Mouse (Mus musculus) common myeloid progenitor, adult 5-6 weeks (primary cell): ENCODE data around the gene Pdx1. TPM values are rescaled to one million over a fixed set of nuclear protein-coding genes. Genes with fewer than 3 reads are reported as not detected.

Experiments used
- ATAC-seq: replicated peaks from 2 replicates; pipeline ENCODE4 v1.8.0; 2016; ENCODE audit warnings: low read depth, mild to moderate bottlenecking, moderate TSS enrichment, inconsistent platforms; ENCODE audit not compliant: poor library complexity, severe bottlenecking
- total RNA-seq: library from RNA; stranded (forward); fragments of 200-1000, 187-1606 nt; gene quantifications from 2 replicates; pipeline ENCODE4 v1.2.3, GENCODE M21; 2017

Pdx1 gene
- total RNA-seq, result not detected in 2 replicates

GRCm38 (mm10) chr5:147269926-147270672 lies at the start of gene Pdx1:
Gene Pdx1, plus strand, starts transcription at chr5:147269959.
- ATAC-seq, result peak; percentile 45

GRCm38 (mm10) chr5:147227354-147228112 lies 42.2 kb upstream of the Pdx1 start:
- ATAC-seq, result peak; percentile 92

GRCm38 (mm10) chr5:147235406-147236309 lies 34.1 kb upstream of the Pdx1 start:
- no peak for ATAC-seq

- no peak for ATAC-seq
These were observed 25.9 kb upstream of the Pdx1 start for GRCm38 (mm10) chr5:147243908-147244307.

GRCm38 (mm10) chr5:147260189-147260588 lies 9.6 kb upstream of the Pdx1 start:
- ATAC-seq, result no peak

- no peak for ATAC-seq
These were observed 9.0 kb upstream of the Pdx1 start for GRCm38 (mm10) chr5:147260778-147261177.

- ATAC-seq, result no peak
These were observed 7.7 kb upstream of the Pdx1 start for GRCm38 (mm10) chr5:147261899-147262541.

- no peak for ATAC-seq
These were observed 5.8 kb upstream of the Pdx1 start for GRCm38 (mm10) chr5:147263945-147264344.

DNA sequence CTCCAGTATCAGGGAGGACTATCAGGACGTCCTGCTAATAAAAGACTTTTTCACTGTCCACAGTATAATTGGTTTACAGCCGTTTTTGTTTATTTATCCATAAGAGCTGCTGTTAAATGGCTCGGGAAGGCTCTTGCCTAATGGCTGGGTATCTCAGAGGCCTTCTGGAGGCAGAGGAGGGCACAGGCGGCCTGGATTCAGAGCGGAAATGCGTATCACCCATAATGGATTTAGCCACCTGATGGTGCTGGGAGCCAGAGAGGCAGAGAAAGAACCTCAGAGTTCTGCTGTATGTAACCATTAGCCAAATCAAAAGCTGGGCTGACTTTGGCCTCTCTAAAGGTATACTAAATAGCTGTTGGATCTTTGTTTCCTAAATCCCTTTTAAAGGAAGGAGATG lies 2.3 kb upstream of the Pdx1 start:
- no peak for ATAC-seq

- ATAC-seq, result no peak
These were observed 1.0 kb upstream of the Pdx1 start for GRCm38 (mm10) chr5:147268728-147269127.

- ATAC-seq, result no peak
These were observed 388 bp upstream of the Pdx1 start for GRCm38 (mm10) chr5:147269371-147269770.

DNA sequence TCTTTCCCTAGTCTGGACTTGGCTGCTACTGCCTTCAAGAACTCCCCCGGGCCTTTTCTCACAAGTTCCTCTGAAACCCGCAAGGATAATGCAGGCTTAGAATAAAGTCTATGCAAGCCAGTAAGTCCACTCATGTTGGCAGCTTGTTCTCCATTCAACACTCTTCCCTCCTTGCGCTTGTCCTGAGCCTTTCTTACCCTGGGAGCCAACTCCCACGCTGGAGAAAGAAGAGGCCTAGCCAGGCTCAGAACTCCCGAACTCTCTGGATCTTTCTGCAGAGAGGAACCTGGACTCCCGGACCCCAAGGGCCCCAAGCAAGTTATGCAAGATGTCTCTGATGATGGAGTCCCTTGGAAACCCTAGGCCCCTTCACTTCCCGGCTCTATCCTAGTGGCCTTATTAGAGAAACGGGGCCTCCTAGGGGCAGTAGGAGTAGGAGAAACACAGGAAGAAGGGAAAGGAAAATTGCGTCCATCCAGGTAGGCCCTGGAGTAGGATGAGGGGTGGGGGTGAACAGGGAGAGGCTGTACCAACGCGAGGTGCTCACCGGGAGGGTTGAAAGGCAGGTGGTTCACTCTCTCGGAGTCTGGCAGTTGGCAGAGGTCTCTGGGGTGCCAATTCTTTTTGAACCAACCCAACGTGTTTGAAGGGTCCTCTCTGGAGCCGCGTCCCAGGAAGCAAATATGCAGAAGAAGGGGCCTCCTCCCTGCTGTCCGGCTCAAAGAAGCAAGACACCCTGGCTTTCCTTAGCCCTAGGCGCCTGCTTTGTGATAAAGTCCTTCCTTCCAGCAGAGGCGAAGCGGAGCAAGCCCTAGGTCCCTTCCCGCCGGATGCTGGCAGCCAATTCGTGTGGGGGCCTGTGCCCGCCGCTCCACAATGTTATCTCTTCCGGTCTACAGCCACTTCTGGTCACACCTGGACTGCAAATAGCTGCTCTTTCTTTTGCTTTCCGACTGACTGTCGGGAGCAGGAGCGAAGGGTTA lies 1.2 kb downstream of the Pdx1 start:
- no peak for ATAC-seq

DNA sequence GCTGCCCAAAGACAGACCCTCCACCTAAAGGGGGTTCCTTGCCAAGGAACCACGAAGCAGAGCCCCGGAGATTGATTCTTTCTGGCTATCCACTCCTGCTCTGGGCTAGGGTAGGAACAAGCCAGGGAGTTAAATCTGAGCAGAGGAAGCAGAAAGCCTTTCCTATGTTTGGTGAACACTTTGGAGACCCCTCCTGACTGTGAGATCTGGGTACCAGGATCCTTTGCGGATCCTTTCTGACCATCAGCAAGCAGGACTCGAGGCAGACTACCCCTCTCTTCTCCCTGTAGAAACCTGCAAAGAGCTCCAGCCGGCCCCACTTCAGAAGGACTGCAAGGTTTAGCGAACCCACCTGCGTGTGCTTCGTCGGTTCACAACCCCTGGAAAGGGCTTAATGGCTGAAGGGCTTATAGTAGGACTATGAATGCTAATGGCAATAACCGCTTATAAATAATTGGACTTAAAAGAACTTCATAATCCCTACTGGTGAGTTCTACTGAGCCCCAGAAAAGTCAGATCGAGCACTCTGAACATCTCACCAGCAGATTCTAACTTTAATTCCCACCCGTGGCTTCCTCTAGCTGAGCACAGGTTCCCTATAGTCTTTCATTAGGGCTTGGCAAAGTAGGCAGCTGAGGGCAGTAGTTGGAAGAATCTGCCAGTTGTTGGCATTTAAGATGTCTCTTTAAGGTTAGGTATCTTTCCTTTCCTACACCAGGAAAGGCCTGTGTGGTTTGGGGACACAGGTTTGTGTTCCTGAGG lies 2.5 kb downstream of the Pdx1 start:
- ATAC-seq, result no peak

GRCm38 (mm10) chr5:147272808-147273345 lies 3.1 kb downstream of the Pdx1 start:
- ATAC-seq, result no peak

DNA sequence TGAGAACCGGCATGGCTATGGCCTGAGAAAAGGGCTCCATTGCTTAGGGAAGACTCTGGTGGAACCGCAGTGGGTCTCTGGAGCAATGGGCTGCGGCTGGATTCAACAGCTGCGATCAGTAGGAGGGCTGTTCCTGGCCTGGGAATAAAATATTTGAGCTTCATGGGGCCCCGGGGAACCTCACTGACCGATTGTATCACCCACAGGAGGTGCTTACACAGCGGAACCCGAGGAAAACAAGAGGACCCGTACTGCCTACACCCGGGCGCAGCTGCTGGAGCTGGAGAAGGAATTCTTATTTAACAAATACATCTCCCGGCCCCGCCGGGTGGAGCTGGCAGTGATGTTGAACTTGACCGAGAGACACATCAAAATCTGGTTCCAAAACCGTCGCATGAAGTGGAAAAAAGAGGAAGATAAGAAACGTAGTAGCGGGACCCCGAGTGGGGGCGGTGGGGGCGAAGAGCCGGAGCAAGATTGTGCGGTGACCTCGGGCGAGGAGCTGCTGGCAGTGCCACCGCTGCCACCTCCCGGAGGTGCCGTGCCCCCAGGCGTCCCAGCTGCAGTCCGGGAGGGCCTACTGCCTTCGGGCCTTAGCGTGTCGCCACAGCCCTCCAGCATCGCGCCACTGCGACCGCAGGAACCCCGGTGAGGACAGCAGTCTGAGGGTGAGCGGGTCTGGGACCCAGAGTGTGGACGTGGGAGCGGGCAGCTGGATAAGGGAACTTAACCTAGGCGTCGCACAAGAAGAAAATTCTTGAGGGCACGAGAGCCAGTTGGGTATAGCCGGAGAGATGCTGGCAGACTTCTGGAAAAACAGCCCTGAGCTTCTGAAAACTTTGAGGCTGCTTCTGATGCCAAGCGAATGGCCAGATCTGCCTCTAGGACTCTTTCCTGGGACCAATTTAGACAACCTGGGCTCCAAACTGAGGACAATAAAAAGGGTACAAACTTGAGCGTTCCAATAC lies 4.7 kb downstream of the Pdx1 start:
- ATAC-seq, result peak; percentile 57

DNA sequence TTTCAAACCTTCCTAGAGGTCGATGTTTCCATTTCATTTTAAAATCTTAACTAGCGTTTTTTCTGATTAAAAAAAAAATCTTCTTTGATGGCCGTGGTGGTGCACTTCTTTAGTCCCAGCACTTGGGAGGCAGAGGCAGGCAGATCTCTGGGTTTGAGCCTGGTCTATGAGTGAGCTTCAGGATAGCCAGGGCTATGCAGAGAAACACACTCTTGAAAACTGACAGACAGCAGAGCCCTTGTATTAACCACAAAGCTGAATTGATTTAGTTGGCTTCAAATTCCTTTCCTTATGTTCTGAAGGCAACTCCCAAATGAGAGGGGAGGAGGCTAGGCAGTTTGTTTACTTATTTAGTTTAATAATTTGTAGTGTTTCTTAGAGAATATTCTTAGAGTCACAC lies 6.0 kb downstream of the Pdx1 start:
- ATAC-seq, result no peak
